Mouse (Mus musculus) kidney, adult 2 months (tissue): ENCODE measurements around the gene Exo1. TPM values are rescaled to one million over a fixed set of nuclear protein-coding genes. Genes with fewer than 3 reads are reported as not detected.

Experiments used
- DNase-seq: peaks from one replicate; pipeline ENCODE4 v3.0.0; 2021
- H3K27ac ChIP-seq: fragments of 200-500 bp; 2 replicates; pipeline ENCODE4 v1.5.1; 2012; ENCODE audit warnings: low read depth, low read length, control low read depth, inconsistent platforms; ENCODE audit not compliant: insufficient read depth
- H3K27me3 ChIP-seq: fragments of 200-500 bp; replicated peaks from 2 replicates; pipeline ENCODE4 v1.6.1; 2012; ENCODE audit warnings: mild to moderate bottlenecking, moderate library complexity, low read length, inconsistent platforms; ENCODE audit not compliant: control insufficient read depth, insufficient read depth
- H3K36me3 ChIP-seq: fragments of 200-500 bp; 2 replicates; pipeline ENCODE4 v1.6.1; 2012; ENCODE audit warnings: mild to moderate bottlenecking, moderate library complexity, low read length, inconsistent platforms; ENCODE audit not compliant: control insufficient read depth, insufficient read depth
- H3K4me1 ChIP-seq: fragments of 200-500 bp; 2 replicates; pipeline ENCODE4 v1.6.1; 2011; ENCODE audit warnings: low read length; ENCODE audit not compliant: control insufficient read depth, insufficient read depth
- H3K4me3 ChIP-seq: fragments of 200-500 bp; 2 replicates; pipeline ENCODE4 v1.5.1; 2011; ENCODE audit warnings: mild to moderate bottlenecking, low read depth, low read length, control low read depth; ENCODE audit not compliant: insufficient read depth
- CTCF ChIP-seq: fragments of 200-500 bp; conservative IDR thresholded peaks from 2 replicates; pipeline ENCODE4 v1.5.1; 2011; ENCODE audit warnings: low read depth, mild to moderate bottlenecking, control low read depth, low read length, moderate library complexity, mixed read lengths; ENCODE audit not compliant: insufficient read depth, insufficient read length
- POLR2A ChIP-seq: fragments of 200-500 bp; IDR thresholded peaks from one replicate; pipeline ENCODE4 v1.6.1; 2011; ENCODE audit warnings: low read depth, low read length, control low read depth
- WGBS: fragments of 180-500 bp; shearing (Covaris S2); methylation state at CpG from one replicate; pipeline ENCODE4 v1.1.7; 2018; 5-methylcytosine and 5-hydroxymethylcytosine counted together
- polyA plus RNA-seq: library from polyadenylated mRNA; depleted of rRNA; stranded (reverse); fragments of >200 nt; gene quantifications from 2 replicates; pipeline ENCODE4 v1.2.3, GENCODE M21; 2012; rRNA removed

Gene Exo1
- polyA plus RNA-seq, 1 experiment = 0.14 TPM

GRCm38 (mm10) chr1:175950851-175951250 is 70.5 kb downstream of the Exo1 start:
- no peak for TF ChIP-seq CTCF
- no peak for TF ChIP-seq POLR2A
- Histone ChIP-seq H3K4me3 (no peak overlapping the region), H3K27me3 (no peaks in the 10 kb centered on the region), H3K27ac (no peak overlapping the region), H3K36me3 (no peaks in the 10 kb centered on the region), H3K4me1 (no peaks in the 10 kb centered on the region)
- DNase-seq = no peak
- 85% methylated on average over 2 of the region's 2 CpGs for WGBS

- WGBS = 88% methylated on average over 2 of the region's 2 CpGs
- Histone ChIP-seq H3K36me3 (no peaks in the 10 kb centered on the region), H3K4me1 (no peaks in the 10 kb centered on the region), H3K27me3 (no peaks in the 10 kb centered on the region), H3K4me3 (no peak overlapping the region), H3K27ac (no peak overlapping the region)
- TF ChIP-seq POLR2A (no peak), CTCF (no peak)
- no peak for DNase-seq
Observed at GRCm38 (mm10) chr1:175961786-175962185, 81.4 kb downstream of the Exo1 start.

Other genes with a start within 250 kb of the Exo1 start
- gene Opn3, start 187.8 kb upstream of the Exo1 start, polyA plus RNA-seq = 2.1 and 2.2 TPM in 2 replicates
- 2.1 and 5.4 TPM in 2 replicates for gene Chml, start 187.7 kb upstream of the Exo1 start, polyA plus RNA-seq
- 0.03 TPM in 2 replicates for gene Wdr64, start 182.0 kb upstream of the Exo1 start, polyA plus RNA-seq
- not detected in 2 replicates for gene Gm38100, start 39.7 kb downstream of the Exo1 start, polyA plus RNA-seq
- gene Rbm8a2, start 98.5 kb downstream of the Exo1 start, polyA plus RNA-seq = not detected in 2 replicates